Mouse (Mus musculus) brain, embryonic 14.5 days (tissue): ENCODE measurements around the gene Anks1b. TPM values are rescaled to one million over a fixed set of nuclear protein-coding genes. Genes with fewer than 3 reads are reported as not detected.

Experiments used
- DNase-seq: peaks from one replicate; pipeline ENCODE4 v3.0.0-alpha.2; 2011; ENCODE audit warnings: low read depth
- CTCF ChIP-seq: fragments of 200-500 bp; IDR thresholded peaks from 2 replicates; pipeline ENCODE4 v1.5.1; 2012; ENCODE audit warnings: inconsistent platforms, mild to moderate bottlenecking, moderate library complexity, borderline replicate concordance; ENCODE audit not compliant: insufficient read depth, insufficient read length; ENCODE audit errors: extremely low read depth
- POLR2A ChIP-seq: fragments of 200-500 bp; IDR thresholded peaks from 2 replicates; pipeline ENCODE4 v1.6.1; 2012; ENCODE audit warnings: mild to moderate bottlenecking, inconsistent platforms, borderline replicate concordance; ENCODE audit not compliant: poor library complexity, insufficient read depth, insufficient read length, severe bottlenecking; ENCODE audit errors: extremely low read depth
- polyA plus RNA-seq: library from polyadenylated mRNA; depleted of rRNA; stranded (reverse); fragments of >200 nt; gene quantifications from 2 replicates; pipeline ENCODE4 v1.2.3, GENCODE M21; 2012

Gene Anks1b
- polyA plus RNA-seq, 1 experiment: 67.7 TPM

- TF ChIP-seq POLR2A: no peak
- TF ChIP-seq CTCF: no peak
- no peak for DNase-seq
These were observed 983.4 kb downstream of the Anks1b start for GRCm38 (mm10) chr10:90856668-90857067.

DNA sequence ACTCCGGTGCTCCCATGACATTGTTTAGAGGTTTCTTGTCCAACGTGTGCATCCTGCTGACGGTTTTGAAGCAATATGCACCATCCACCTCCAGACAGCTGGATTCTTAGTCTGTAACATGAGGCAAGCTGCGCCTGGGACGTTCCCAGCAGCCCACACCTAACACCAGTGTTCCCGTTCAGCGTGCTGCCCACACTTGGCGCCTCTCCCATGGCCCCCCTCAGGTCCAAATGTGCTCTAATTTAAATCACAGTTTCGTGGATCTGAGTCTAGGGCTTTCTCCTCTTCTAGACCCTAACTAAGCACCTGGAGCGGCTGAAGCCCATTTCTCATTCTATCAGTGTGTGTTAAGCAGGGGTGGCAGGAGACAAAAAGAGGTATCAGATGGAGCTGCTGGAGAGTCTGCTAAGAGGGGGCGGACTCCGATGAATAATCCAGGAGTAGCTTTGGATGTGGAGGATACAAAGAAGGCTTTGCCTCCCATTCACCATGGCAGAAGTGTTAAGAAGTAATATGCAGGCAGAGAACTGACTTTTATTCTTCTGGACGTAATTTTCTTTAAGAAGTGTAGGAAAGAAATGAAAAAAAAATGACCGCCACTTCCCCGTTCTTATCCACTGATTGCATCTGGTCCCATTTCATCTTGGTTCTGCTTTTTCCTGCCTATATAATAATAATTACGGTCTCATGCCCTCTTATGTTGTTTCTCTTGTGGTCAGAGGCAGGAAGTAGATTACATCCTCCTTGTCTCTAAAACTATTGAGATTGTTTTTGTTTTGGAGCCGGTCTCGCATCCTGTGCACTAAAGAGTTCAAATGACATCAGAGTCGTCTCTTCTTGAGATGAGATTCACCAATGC is 986.6 kb downstream of the Anks1b start:
- TF ChIP-seq POLR2A (no peak), CTCF (no peak)
- no peak for DNase-seq

DNA sequence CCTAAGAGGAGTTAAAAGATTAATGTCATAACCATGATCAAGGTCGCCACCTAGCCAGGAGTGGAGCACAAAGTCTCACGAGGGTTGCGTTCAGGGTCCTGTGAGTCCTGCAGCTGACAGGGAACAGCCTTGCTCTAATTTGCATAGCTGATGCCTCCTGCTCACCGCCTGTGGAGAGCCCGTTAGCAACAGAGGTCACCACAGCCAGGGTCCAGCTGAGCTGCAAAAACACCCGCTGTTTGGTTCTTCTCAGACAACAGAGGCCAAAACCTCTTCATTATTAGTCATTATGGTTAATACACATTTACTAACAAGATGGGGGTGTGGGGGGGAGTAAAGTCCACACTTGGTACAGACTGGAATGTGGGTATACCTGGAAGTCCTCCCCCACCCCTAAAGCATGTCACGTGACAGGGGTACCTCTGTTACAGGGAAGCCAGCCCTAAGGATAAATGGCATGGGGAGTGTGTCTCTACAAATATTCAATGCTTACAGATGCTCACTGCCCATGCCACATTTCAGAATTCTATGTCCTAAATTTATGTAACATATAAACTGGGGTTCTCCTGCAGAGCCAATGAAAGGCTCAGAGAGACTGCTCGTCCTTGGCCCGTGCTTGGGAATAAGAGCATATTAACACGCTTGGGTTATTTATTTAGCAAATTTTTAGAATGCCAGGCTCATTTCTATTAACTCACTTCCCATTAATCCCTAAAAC is 990.7 kb downstream of the Anks1b start:
- DNase-seq: peak; percentile 28

GRCm38 (mm10) chr10:90864599-90864889 is 991.2 kb downstream of the Anks1b start:
- TF ChIP-seq CTCF (peak; percentile 10; the same call in 1 of the 2 replicates), POLR2A (no peak)
- DNase-seq: no peak

More for the DNA sequence above, 990.7 kb downstream of the Anks1b start:
- TF ChIP-seq CTCF (no peak), POLR2A (no peak)

DNA sequence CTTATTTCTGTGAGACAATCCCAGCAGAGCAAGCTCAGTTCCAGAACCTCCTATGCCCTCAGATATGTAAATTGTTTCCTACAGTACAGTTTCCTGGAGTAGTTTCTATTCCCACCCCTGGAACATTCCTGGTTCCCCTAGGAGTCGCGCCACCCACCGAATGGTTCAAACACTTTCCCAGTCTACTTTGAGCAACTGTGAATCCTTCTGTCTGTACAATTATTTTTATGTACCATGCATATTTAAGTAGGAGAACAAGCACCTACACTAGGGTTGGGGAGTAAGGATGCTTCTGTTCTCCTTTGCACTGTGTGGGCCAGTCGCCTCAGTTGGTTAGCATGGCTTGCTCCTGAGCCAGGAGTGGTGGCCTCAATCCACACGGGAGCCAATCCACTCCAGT is 999.9 kb downstream of the Anks1b start:
- DNase-seq: no peak
- TF ChIP-seq POLR2A (no peak), CTCF (no peak)

GRCm38 (mm10) chr10:90874166-90874565 is 1000.9 kb downstream of the Anks1b start:
- no peak for DNase-seq
- TF ChIP-seq POLR2A (no peak), CTCF (no peak)

- no peak for TF ChIP-seq POLR2A
- TF ChIP-seq CTCF: no peak
- peak; percentile 35 for DNase-seq
These were observed 1007.7 kb downstream of the Anks1b start for GRCm38 (mm10) chr10:90880854-90881560.

DNA sequence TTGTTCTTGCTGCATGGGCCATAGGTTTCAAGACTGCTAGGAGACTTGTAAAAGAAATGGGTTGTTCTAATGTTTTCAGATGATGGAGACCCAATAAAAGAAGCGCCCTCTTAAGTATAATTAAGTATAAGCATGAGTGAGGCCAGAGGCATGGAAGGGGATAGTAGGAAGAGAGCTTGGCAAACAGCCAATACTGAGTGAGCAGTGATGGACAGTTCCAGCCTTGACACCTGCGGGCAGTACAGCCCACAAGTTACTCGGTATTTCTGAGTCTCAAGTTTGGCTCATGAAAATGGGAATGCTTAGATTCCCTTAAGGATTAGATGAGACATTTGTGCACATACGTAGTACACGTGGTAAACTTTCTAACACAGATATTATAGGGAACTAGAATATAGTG is 1016.3 kb downstream of the Anks1b start:
- DNase-seq: no peak

GRCm38 (mm10) chr10:90892728-90893127 is 1019.4 kb downstream of the Anks1b start:
- peak; percentile 68 for DNase-seq
- TF ChIP-seq POLR2A (no peak), CTCF (no peak)

More for the DNA sequence above, 1016.3 kb downstream of the Anks1b start:
- TF ChIP-seq CTCF (no peak), POLR2A (no peak)

- no peak for DNase-seq
- TF ChIP-seq CTCF (no peak), POLR2A (no peak)
These were observed 1024.6 kb downstream of the Anks1b start for GRCm38 (mm10) chr10:90897894-90898293.

DNA sequence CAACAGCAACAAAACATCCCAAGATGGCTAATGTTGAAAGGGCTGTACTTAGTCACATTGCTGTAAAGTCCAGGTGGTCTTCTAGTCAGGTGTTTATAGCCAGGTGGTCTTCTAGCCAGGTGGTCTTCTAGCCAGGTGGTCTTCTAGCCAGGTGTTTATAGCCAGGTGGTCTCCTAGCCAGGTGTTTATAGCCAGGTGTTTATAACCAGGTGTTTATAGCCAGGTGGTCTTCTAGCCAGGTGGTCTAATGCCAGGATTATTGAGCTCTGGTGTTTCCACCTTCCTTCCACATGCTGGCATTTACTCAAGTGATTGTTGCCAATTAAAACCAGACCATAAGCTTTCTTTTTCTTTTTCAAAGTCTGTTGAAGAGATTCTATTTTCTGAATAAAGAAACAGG is 1030.9 kb downstream of the Anks1b start:
- no peak for DNase-seq
- TF ChIP-seq POLR2A: no peak
- TF ChIP-seq CTCF: no peak
